Mouse (Mus musculus) heart, embryonic 14.5 days (tissue): Measurements from ENCODE around the gene Pten. TPM values are rescaled to one million over a fixed set of nuclear protein-coding genes. Genes with fewer than 3 reads are reported as not detected.
A peak's percentile ranks its signal among the peaks of the same experiment; 100 is the strongest.
"Not testable (repeated sequence)": the region's sequence is repeated elsewhere in the genome, so short reads cannot be mapped to it uniquely, and the experiment has no call there.

Experiments used
- ATAC-seq: fragments of 200-750 bp; cut with Nextera tagmentation; 2 replicates; pipeline ENCODE4 v1.8.0; 2017; ENCODE audit warnings: low read depth, moderate TSS enrichment; ENCODE audit not compliant: insufficient number of reproducible peaks, insufficient read depth, low FRiP score
- H3K27ac ChIP-seq, 2 experiments: fragments of 200-500 bp in 1 of 2; fragments of 300-500 bp in 1 of 2; sonication (generic) in 1 of 2; replicated peaks in 1 of 2; 2 replicates each; pipeline ENCODE4 v1.5.1; 2012 to 2014; ENCODE audit warnings: low read depth in 2 of 2, low read length in 2 of 2, control low read depth in 1 of 2, mild to moderate bottlenecking in 1 of 2, mixed read lengths in 1 of 2; ENCODE audit not compliant: control insufficient read depth in 1 of 2, insufficient read depth in 1 of 2
- H3K27me3 ChIP-seq: fragments of 300-500 bp; sonication (generic); 2 replicates; pipeline ENCODE4 v1.6.1; 2014; ENCODE audit warnings: mild to moderate bottlenecking, low read length, control low read depth; ENCODE audit not compliant: control insufficient read depth, insufficient read depth
- H3K36me3 ChIP-seq: fragments of 300-500 bp; sonication (generic); 2 replicates; pipeline ENCODE4 v1.6.1; 2014; ENCODE audit warnings: mild to moderate bottlenecking, control low read depth, low read length, mixed read lengths; ENCODE audit not compliant: control insufficient read depth, insufficient read depth
- H3K4me1 ChIP-seq, 2 experiments: fragments of 200-500 bp in 1 of 2; fragments of 300-500 bp in 1 of 2; sonication (generic) in 1 of 2; 2 replicates each; pipeline ENCODE4 v1.6.1; 2012 to 2014; ENCODE audit warnings: low read length in 2 of 2, control low read depth in 1 of 2, mixed read lengths in 1 of 2; ENCODE audit not compliant: control insufficient read depth in 2 of 2, insufficient read depth in 2 of 2
- H3K4me2 ChIP-seq: fragments of 300-500 bp; sonication (generic); 2 replicates; pipeline ENCODE4 v1.6.1; 2014; ENCODE audit warnings: mild to moderate bottlenecking, low read length
- H3K4me3 ChIP-seq, 2 experiments: fragments of 200-500 bp in 1 of 2; fragments of 300-500 bp in 1 of 2; sonication (generic) in 1 of 2; 2 replicates each; pipeline ENCODE4 v1.5.1; 2012 to 2014; ENCODE audit warnings: low read length in 2 of 2, mild to moderate bottlenecking in 2 of 2, control low read depth in 1 of 2, low read depth in 1 of 2, moderate library complexity in 1 of 2; ENCODE audit not compliant: control insufficient read depth in 1 of 2, insufficient read depth in 1 of 2
- H3K9ac ChIP-seq: fragments of 300-500 bp; sonication (generic); 2 replicates; pipeline ENCODE4 v1.6.1; 2014; ENCODE audit warnings: mild to moderate bottlenecking, low read length
- H3K9me3 ChIP-seq: fragments of 300-500 bp; sonication (generic); 2 replicates; pipeline ENCODE4 v1.6.1; 2016; ENCODE audit warnings: low read length, control low read depth; ENCODE audit not compliant: control insufficient read depth
- WGBS: fragments of 180-500 bp; shearing (Covaris S2); extraction: QIAGEN DNeasy Blood & Tissue Kit; methylation state at CpG from one replicate; pipeline ENCODE4 v1.1.7; 2014; 5-methylcytosine and 5-hydroxymethylcytosine counted together
- polyA plus RNA-seq: library from polyadenylated mRNA; unstranded; fragments of >200 nt; fragmentation: Nextera tagmentation; extraction: Ambion mirVana; gene quantifications from 2 replicates; pipeline ENCODE4 v1.2.1, GENCODE M21; 2014

The Pten gene
- polyA plus RNA-seq, 1 experiment from 2014 or later = 10.8 TPM

DNA sequence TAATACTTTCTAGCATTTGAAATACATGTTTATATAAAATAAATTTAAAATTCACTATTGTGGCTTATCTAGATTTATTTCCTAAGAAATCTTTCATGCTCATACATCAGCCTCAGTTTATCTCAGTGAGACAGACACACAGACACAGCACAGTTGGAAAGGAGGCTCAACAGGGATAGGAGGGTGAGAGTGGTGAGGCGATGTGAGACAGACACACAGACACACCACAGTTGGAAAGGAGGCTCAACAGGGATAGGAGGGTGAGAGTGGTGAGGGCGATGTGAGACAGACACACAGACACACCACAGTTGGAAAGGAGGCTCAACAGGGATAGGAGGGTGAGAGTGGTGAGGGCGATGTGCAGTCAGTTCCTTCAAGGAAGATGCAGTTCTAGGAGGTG is 30.7 kb downstream of the Pten start:
- not testable (repeated sequence) for H3K4me3 ChIP-seq, ATAC-seq, H3K9me3 ChIP-seq, H3K4me2 ChIP-seq, H3K27ac ChIP-seq, H3K9ac ChIP-seq, H3K36me3 ChIP-seq, H3K27me3 ChIP-seq
- 69% methylated on average over 3 of the region's 3 CpGs for WGBS
- peaks cover 2 to 26% of the 10 kb centered on the region in 2 experiments; a peak in 3 of 4 replicates for H3K4me1 ChIP-seq

DNA sequence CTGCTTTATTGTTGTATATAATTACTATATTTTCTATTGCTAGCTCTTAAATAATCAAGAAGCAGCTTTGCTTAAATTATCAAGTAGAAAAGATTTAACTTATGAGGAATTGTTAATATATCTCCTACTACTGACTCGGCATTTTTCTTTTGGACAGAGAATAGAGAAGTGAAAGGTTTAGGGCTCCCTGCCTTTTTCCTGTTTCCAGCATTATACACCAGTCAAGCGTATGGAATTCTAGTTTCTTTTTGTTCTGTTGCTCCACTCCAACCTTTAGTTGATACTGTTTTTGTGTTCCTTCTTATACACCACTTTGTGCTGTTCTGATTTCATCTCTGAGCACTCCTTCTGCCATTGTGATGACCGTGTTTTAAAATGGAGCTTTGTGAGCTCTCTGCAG is 32.2 kb downstream of the Pten start:
- H3K4me3 ChIP-seq = no peak overlapping the region
- no peak overlapping the region for H3K4me2 ChIP-seq
- H3K4me1 ChIP-seq = peaks cover 2 to 39% of the 10 kb centered on the region in 2 experiments
- 0 out of 4 replicates have a peak overlapping the region, but pooled peaks of 1 of the 2 experiments have one; percentile 4 for H3K27ac ChIP-seq
- H3K27me3 ChIP-seq = no peaks in the 10 kb centered on the region
- H3K9me3 ChIP-seq = no peaks in the 10 kb centered on the region
- WGBS = 56% methylated on average over 3 of the region's 3 CpGs
- H3K9ac ChIP-seq = no peak overlapping the region
- no peaks in the 10 kb centered on the region for H3K36me3 ChIP-seq
- no peak for ATAC-seq

DNA sequence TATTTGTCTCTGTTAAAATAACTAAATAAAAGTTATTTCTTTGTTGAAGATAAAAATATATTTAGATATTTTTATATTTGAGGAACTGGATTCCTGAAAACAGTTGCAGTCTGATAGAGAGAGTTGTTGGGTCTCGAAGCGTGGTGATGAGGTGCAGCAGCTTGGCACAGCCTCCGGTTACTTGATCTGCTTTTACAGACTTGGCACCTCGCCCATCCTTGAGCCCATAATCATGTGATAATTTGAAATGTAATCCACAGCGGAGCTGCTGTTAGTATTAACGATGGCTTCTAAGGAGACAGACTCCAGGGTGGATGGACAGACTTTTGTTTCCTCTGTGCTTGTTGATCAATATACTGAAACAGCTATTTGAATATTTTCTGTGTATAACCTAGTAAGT is 35.3 kb downstream of the Pten start:
- peaks cover 1 to 40% of the 10 kb centered on the region in 2 experiments for H3K4me1 ChIP-seq
- H3K9me3 ChIP-seq = no peaks in the 10 kb centered on the region
- H3K27me3 ChIP-seq = no peaks in the 10 kb centered on the region
- WGBS = 3% methylated on average over 6 of the region's 6 CpGs
- no peaks in the 10 kb centered on the region for H3K36me3 ChIP-seq
- H3K27ac ChIP-seq = no peak overlapping the region
- no peak overlapping the region for H3K9ac ChIP-seq
- ATAC-seq = no peak
- H3K4me3 ChIP-seq = no peak overlapping the region
- peak overlapping the region; percentile 44 for H3K4me2 ChIP-seq

DNA sequence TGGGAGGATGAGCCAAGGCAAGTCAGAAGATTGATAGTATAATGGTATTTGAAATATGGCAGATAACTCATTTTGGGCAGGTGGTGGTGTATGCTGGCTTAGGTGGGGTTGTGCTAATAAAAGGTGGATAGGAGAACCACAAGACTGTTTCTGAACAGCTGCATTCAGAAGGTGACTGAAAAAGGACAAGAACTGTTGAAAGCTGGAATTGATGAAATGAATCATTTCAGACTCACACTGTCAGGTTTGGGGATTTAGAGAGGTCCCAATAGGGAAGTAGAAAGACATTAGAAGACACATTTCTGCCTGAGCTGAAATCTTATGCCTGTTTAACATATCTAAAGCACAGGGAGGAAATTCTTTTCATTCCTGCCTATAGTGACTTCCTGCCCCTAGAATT is 36.6 kb downstream of the Pten start:
- Histone ChIP-seq H3K4me1 (peaks cover 0 to 31% of the 10 kb centered on the region in 2 experiments), H3K9ac (no peak overlapping the region), H3K4me3 (no peak overlapping the region), H3K27ac (0 out of 4 replicates have a peak overlapping the region, but pooled peaks of 1 of the 2 experiments have one; percentile 29), H3K4me2 (no peak overlapping the region), H3K9me3 (no peaks in the 10 kb centered on the region), H3K36me3 (no peaks in the 10 kb centered on the region), H3K27me3 (no peaks in the 10 kb centered on the region)
- ATAC-seq = no peak

DNA sequence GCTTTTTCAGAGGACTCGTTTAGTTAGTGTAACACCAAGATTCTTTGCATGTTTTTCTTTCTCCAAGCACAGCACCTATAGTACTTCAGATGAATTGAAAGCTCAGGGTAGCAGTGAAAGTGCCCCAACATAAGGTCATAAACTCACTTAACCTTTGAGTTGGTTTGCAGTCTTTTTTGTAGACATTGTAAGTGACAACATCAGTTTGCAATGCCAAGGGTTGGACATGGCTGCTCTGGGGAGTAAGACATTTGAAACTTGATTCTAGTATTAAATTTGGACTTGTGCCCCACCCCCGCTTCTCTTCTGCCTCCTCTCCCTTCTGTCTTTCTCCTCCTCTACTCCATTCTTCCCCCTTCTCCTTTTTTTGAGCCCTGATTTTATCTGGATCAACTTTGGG is 43.3 kb downstream of the Pten start:
- ATAC-seq = no peak
- Histone ChIP-seq H3K4me1 (no peaks in the 10 kb centered on the region), H3K36me3 (peaks cover 16% of the 10 kb centered on the region; the same call in 1 of the 2 replicates), H3K4me2 (no peak overlapping the region), H3K9me3 (no peaks in the 10 kb centered on the region), H3K4me3 (no peak overlapping the region), H3K27me3 (no peaks in the 10 kb centered on the region), H3K9ac (no peak overlapping the region), H3K27ac (no peak overlapping the region)
- WGBS = 76% methylated on average over 2 of the region's 2 CpGs

DNA sequence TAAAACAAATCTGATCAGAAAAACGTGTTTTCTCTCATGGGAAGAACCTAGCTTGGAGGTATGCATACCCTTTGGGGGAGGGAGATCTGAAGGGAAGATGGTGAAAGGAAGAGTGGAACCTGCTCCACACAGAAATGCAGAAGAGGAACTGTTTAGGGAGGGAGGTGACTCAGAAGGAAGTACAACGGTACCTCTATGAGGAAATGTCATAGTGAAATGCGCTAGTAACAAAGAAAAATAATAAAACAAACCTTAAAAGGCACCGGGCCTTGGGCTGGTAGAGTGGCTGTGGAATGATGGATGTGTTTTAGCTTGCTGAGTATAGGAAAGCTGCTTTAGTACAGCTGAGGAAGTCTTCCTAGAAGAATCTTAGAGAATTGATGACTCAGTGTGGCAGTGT is 47.4 kb downstream of the Pten start:
- no peak for ATAC-seq
- Histone ChIP-seq H3K36me3 (peaks cover 15% of the 10 kb centered on the region; the same call in 1 of the 2 replicates), H3K4me1 (no peaks in the 10 kb centered on the region), H3K27me3 (no peaks in the 10 kb centered on the region), H3K4me3 (no peak overlapping the region), H3K27ac (no peak overlapping the region), H3K9me3 (no peaks in the 10 kb centered on the region), H3K4me2 (no peak overlapping the region), H3K9ac (no peak overlapping the region)
- WGBS = 80% methylated on average over 4 of the region's 4 CpGs

DNA sequence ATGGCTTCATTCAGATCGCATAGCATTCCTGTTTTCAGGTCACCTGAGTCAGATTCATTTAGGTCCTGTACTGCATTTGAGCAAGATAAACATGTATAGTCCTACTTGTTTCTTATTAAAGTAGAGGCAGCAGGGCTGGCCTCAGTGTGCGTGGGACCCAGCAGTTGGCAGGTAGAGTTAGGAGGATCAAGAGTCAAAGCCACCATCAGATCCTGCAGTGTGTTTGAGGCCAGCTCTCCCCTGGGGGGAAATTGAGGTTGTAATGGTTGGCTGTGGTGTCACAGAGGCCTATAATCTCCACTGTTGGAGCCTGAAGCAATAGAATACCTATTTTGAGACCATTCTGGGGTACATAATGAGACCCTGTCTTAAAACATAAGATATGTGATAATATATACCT is 50.3 kb downstream of the Pten start:
- WGBS = 93% methylated on average over 2 of the region's 2 CpGs
- Histone ChIP-seq H3K4me3 (no peak overlapping the region), H3K36me3 (peaks cover 10% of the 10 kb centered on the region), H3K9me3 (no peaks in the 10 kb centered on the region), H3K9ac (no peak overlapping the region), H3K4me2 (no peak overlapping the region), H3K27me3 (no peaks in the 10 kb centered on the region), H3K4me1 (no peaks in the 10 kb centered on the region), H3K27ac (no peak overlapping the region)
- no peak for ATAC-seq

DNA sequence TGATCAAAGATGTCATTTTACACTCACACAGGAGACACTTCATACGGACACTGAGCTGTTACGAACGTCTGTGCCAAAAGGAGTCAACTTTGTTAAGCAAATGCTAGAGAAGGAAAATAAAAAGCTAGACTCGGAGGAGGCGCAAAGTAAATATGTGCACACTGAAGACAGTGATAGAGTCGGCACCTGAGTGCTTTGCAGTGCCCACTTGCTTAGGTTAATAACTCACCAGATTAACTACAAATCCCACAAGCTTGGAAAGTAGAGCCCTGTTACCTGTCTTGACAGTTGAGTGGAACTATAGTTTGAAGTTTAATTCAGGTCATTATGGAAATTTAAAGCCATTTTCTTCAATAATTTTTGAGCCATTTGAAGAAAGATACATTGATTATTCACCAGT is 51.4 kb downstream of the Pten start:
- 85% methylated on average over 6 of the region's 6 CpGs for WGBS

More for the DNA sequence above, 51.4 kb downstream of the Pten start:
- no peak overlapping the region for H3K9ac ChIP-seq
- H3K27me3 ChIP-seq = no peaks in the 10 kb centered on the region
- no peak overlapping the region for H3K27ac ChIP-seq
- H3K4me1 ChIP-seq = no peaks in the 10 kb centered on the region
- no peak overlapping the region for H3K4me3 ChIP-seq
- H3K4me2 ChIP-seq = no peak overlapping the region
- H3K9me3 ChIP-seq = no peaks in the 10 kb centered on the region
- H3K36me3 ChIP-seq = peaks cover 16% of the 10 kb centered on the region
- ATAC-seq = no peak
